Mouse (Mus musculus) midbrain, embryonic 13.5 days (tissue): ENCODE measurements around the gene Nfkbie. TPM values are rescaled to one million over a fixed set of nuclear protein-coding genes. Genes with fewer than 3 reads are reported as not detected.

ENCODE experiments used
- ATAC-seq: fragments of 200-750 bp; cut with Nextera tagmentation; 2 replicates; pipeline ENCODE4 v1.8.0; 2017; ENCODE audit warnings: mild to moderate bottlenecking, moderate TSS enrichment, moderate library complexity
- H3K27ac ChIP-seq: fragments of 300-500 bp; sonication (generic); 2 replicates; pipeline ENCODE4 v1.5.1; 2015; ENCODE audit warnings: inconsistent platforms, mild to moderate bottlenecking, moderate library complexity
- H3K27me3 ChIP-seq: fragments of 300-500 bp; sonication (generic); 2 replicates; pipeline ENCODE4 v1.6.1; 2015; ENCODE audit warnings: mild to moderate bottlenecking, inconsistent platforms
- H3K36me3 ChIP-seq: fragments of 300-500 bp; sonication (generic); 2 replicates; pipeline ENCODE4 v1.6.1; 2015; ENCODE audit warnings: mild to moderate bottlenecking, inconsistent platforms
- H3K4me1 ChIP-seq: fragments of 300-500 bp; sonication (generic); replicated peaks from 2 replicates; pipeline ENCODE4 v1.6.1; 2015; ENCODE audit warnings: inconsistent platforms
- H3K4me2 ChIP-seq: fragments of 300-500 bp; sonication (generic); replicated peaks from 2 replicates; pipeline ENCODE4 v1.6.1; 2015; ENCODE audit warnings: moderate library complexity, mild to moderate bottlenecking, inconsistent platforms
- H3K4me3 ChIP-seq: fragments of 300-500 bp; sonication (generic); replicated peaks from 2 replicates; pipeline ENCODE4 v1.5.1; 2015; ENCODE audit warnings: mild to moderate bottlenecking, inconsistent platforms
- H3K9ac ChIP-seq: fragments of 300-500 bp; sonication (generic); replicated peaks from 2 replicates; pipeline ENCODE4 v1.6.1; 2015; ENCODE audit warnings: mild to moderate bottlenecking, inconsistent platforms
- H3K9me3 ChIP-seq: fragments of 300-500 bp; sonication (generic); 2 replicates; pipeline ENCODE4 v1.6.1; 2016; ENCODE audit warnings: mild to moderate bottlenecking, inconsistent platforms
- WGBS: fragments of 180-500 bp; shearing (Covaris S2); methylation state at CpG from one replicate; pipeline ENCODE4 v1.1.7; 2015; 5-methylcytosine and 5-hydroxymethylcytosine counted together
- polyA plus RNA-seq: library from polyadenylated mRNA; unstranded; fragments of >200 nt; fragmentation: Nextera tagmentation; extraction: Ambion mirVana; gene quantifications from 2 replicates; pipeline ENCODE4 v1.2.1, GENCODE M21; 2015

The Nfkbie gene
- polyA plus RNA-seq, 1 experiment from 2014 or later, result 7.1 TPM

GRCm38 (mm10) chr17:45520136-45520535, 35.4 kb upstream of the Nfkbie start:
- H3K4me2 ChIP-seq, result no peak overlapping the region
- ATAC-seq, result no peak
- H3K36me3 ChIP-seq, result peaks cover 32% of the 10 kb centered on the region
- H3K9me3 ChIP-seq, result no peaks in the 10 kb centered on the region
- H3K4me1 ChIP-seq, result peaks cover 20% of the 10 kb centered on the region
- no peak overlapping the region for H3K4me3 ChIP-seq
- no peak overlapping the region for H3K9ac ChIP-seq
- 88% methylated on average over 11 of the region's 11 CpGs for WGBS
- peaks cover 16% of the 10 kb centered on the region for H3K27me3 ChIP-seq
- no peak overlapping the region for H3K27ac ChIP-seq

GRCm38 (mm10) chr17:45523263-45523662, 32.2 kb upstream of the Nfkbie start, which contains the start of gene Tcte1:
Gene Tcte1 (plus strand): TSS chr17:45523434.
- H3K9me3 ChIP-seq, result no peaks in the 10 kb centered on the region
- ATAC-seq, result peak; percentile 83
- H3K27me3 ChIP-seq, result peaks cover 29% of the 10 kb centered on the region
- H3K36me3 ChIP-seq, result peaks cover 25% of the 10 kb centered on the region
- peak within 1 kb of the TSS; percentile 44 for H3K4me3 ChIP-seq
- peak within 1 kb of the TSS; percentile 68 for H3K9ac ChIP-seq
- H3K4me1 ChIP-seq, result peaks cover 16% of the 10 kb centered on the region
- H3K4me2 ChIP-seq, result peak within 1 kb of the TSS; percentile 74
- no peak within 1 kb of the TSS for H3K27ac ChIP-seq
- WGBS, result under 1% methylated on average over 21 of the region's 21 CpGs

GRCm38 (mm10) chr17:45524961-45525360, 30.5 kb upstream of the Nfkbie start:
- Histone ChIP-seq H3K4me2 (no peak overlapping the region), H3K27ac (no peak overlapping the region), H3K27me3 (peaks cover 41% of the 10 kb centered on the region), H3K4me1 (peaks cover 16% of the 10 kb centered on the region), H3K9me3 (no peaks in the 10 kb centered on the region), H3K4me3 (no peak overlapping the region), H3K36me3 (peaks cover 13% of the 10 kb centered on the region), H3K9ac (no peak overlapping the region)
- ATAC-seq, result no peak
- WGBS, result 77% methylated on average over 4 of the region's 4 CpGs

- no peaks in the 10 kb centered on the region for H3K9me3 ChIP-seq
- no peak overlapping the region for H3K9ac ChIP-seq
- peaks cover 16% of the 10 kb centered on the region for H3K4me1 ChIP-seq
- no peak overlapping the region for H3K27ac ChIP-seq
- H3K4me3 ChIP-seq, result no peak overlapping the region
- peaks cover 50% of the 10 kb centered on the region for H3K27me3 ChIP-seq
- 21% methylated on average over 5 of the region's 5 CpGs for WGBS
- no peak for ATAC-seq
- H3K36me3 ChIP-seq, result no peaks in the 10 kb centered on the region
- no peak overlapping the region for H3K4me2 ChIP-seq
Measured at GRCm38 (mm10) chr17:45526571-45526970, 28.9 kb upstream of the Nfkbie start.

GRCm38 (mm10) chr17:45530346-45530782, 25.1 kb upstream of the Nfkbie start:
- Histone ChIP-seq H3K9ac (no peak overlapping the region), H3K9me3 (no peaks in the 10 kb centered on the region), H3K36me3 (no peaks in the 10 kb centered on the region), H3K27me3 (peaks cover 62% of the 10 kb centered on the region), H3K4me3 (no peak overlapping the region), H3K27ac (no peak overlapping the region), H3K4me1 (no peaks in the 10 kb centered on the region), H3K4me2 (no peak overlapping the region)
- WGBS, result 55% methylated on average over 13 of the region's 13 CpGs
- ATAC-seq, result peak; percentile 24; the same call in 1 of the 2 replicates

DNA sequence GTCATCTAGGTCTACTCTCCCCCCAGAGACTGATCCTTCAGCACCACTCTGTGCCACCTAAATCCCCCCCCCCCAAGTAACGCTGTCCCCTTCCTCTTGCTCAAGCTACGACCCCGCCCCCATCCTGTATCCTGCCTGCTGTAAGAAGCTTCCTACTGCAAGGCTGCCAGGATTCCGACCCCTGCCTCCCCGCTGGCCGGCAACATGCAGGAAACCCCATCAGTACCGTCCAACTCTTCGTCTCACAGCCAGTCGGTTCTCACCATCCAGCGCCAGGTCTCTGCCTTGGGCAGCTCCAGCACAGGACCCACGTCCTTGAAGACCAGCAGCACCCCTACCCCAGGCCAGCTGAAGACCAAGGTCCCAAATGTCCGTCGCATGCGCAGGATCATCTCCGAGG, 22.6 kb upstream of the Nfkbie start:
- H3K4me1 ChIP-seq, result no peaks in the 10 kb centered on the region
- no peaks in the 10 kb centered on the region for H3K9me3 ChIP-seq
- H3K4me2 ChIP-seq, result no peak overlapping the region
- no peak overlapping the region for H3K27ac ChIP-seq
- H3K27me3 ChIP-seq, result peaks cover 75% of the 10 kb centered on the region
- H3K36me3 ChIP-seq, result no peaks in the 10 kb centered on the region
- no peak overlapping the region for H3K4me3 ChIP-seq
- ATAC-seq, result no peak
- H3K9ac ChIP-seq, result no peak overlapping the region
- 59% methylated on average over 15 of the region's 15 CpGs for WGBS

GRCm38 (mm10) chr17:45536264-45536663, 19.2 kb upstream of the Nfkbie start:
- H3K36me3 ChIP-seq, result no peaks in the 10 kb centered on the region
- H3K4me1 ChIP-seq, result no peaks in the 10 kb centered on the region
- 0 out of 2 replicates have a peak overlapping the region, but pooled peaks have one; percentile 36 for H3K9ac ChIP-seq
- peaks cover 82% of the 10 kb centered on the region for H3K27me3 ChIP-seq
- no peak overlapping the region for H3K27ac ChIP-seq
- H3K4me3 ChIP-seq, result no peak overlapping the region
- WGBS, result 22% methylated on average over 5 of the region's 5 CpGs
- no peak overlapping the region for H3K4me2 ChIP-seq
- no peaks in the 10 kb centered on the region for H3K9me3 ChIP-seq
- ATAC-seq, result no peak

DNA sequence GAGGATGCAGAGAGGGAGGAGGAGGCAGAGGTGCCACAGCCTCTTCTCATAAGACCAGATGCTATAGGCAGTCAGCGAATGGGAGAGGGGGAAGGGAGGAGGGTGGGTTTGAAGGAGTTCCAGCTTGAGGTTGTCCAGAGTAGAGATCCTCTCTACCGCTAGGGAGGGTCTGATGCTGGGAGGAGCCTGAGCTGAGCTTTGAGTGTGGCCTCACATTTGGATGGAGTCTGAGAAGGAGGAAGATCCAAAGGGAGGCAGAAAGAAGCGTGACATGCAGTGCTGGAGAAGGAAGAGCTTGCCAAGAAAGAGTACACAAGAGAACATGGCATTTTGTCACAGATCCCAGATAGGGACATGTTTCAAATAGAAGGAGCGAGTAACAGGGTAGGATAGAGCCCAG, 17.1 kb upstream of the Nfkbie start:
- no peak overlapping the region for H3K27ac ChIP-seq
- no peaks in the 10 kb centered on the region for H3K36me3 ChIP-seq
- H3K9ac ChIP-seq, result no peak overlapping the region
- WGBS, result 72% methylated on average over 4 of the region's 4 CpGs
- H3K4me3 ChIP-seq, result no peak overlapping the region
- peaks cover 76% of the 10 kb centered on the region for H3K27me3 ChIP-seq
- no peaks in the 10 kb centered on the region for H3K9me3 ChIP-seq
- H3K4me1 ChIP-seq, result peaks cover 4% of the 10 kb centered on the region
- H3K4me2 ChIP-seq, result no peak overlapping the region
- no peak for ATAC-seq

DNA sequence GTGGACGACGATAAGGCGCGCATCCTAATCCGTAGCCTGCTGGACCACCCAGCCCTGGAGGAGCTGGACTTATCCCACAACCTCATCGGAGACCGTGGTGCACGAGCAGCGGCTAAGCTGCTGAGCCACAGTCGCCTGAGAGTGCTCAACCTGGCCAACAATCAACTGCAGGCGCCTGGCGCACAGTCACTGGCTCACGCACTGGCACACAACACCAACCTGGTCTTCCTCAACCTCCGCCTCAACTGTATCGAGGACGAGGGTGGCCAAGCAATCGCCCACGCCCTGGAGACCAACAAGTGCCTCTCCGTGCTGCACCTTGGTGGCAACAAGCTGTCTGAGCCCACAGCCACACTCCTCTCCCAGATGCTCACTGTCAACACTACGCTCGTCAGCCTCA, 15.8 kb upstream of the Nfkbie start:
- WGBS, result 87% methylated on average over 21 of the region's 21 CpGs
- Histone ChIP-seq H3K4me3 (no peak overlapping the region), H3K9me3 (no peaks in the 10 kb centered on the region), H3K4me1 (peaks cover 17% of the 10 kb centered on the region), H3K4me2 (no peak overlapping the region), H3K27ac (no peak overlapping the region), H3K9ac (no peak overlapping the region), H3K36me3 (peaks cover 11% of the 10 kb centered on the region), H3K27me3 (peaks cover 77% of the 10 kb centered on the region)
- no peak for ATAC-seq

- no peak for ATAC-seq
- no peak overlapping the region for H3K4me2 ChIP-seq
- no peak overlapping the region for H3K4me3 ChIP-seq
- H3K4me1 ChIP-seq, result peaks cover 37% of the 10 kb centered on the region
- H3K27ac ChIP-seq, result no peak overlapping the region
- peaks cover 79% of the 10 kb centered on the region for H3K27me3 ChIP-seq
- no peaks in the 10 kb centered on the region for H3K9me3 ChIP-seq
- H3K9ac ChIP-seq, result 0 out of 2 replicates have a peak overlapping the region, but pooled peaks have one; percentile 4
- peaks cover 35% of the 10 kb centered on the region for H3K36me3 ChIP-seq
- WGBS, result 42% methylated on average over 6 of the region's 6 CpGs
Measured at GRCm38 (mm10) chr17:45542129-45542528, 13.4 kb upstream of the Nfkbie start.

DNA sequence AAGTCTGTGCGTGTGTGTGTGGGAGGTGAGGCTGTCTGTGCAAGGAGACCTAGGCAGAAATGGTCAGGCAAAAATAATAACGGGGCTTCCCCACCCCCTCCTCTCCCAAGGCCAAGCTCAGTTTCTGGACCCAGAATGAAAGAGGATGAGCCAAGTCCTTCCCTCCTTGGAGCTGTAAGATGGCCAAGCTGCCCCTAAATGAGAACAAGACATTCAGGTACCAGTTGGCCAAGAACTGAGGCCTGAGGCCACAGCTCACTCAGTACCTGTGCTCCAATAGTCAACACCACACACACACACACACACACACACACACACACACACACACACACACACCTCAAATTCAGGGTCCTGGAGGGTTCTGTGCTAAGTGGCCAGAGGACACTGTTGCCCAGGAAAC, 12.8 kb upstream of the Nfkbie start:
- H3K4me3 ChIP-seq, result no peak overlapping the region
- H3K4me1 ChIP-seq, result peaks cover 43% of the 10 kb centered on the region
- no peak overlapping the region for H3K27ac ChIP-seq
- ATAC-seq, result no peak
- no peaks in the 10 kb centered on the region for H3K9me3 ChIP-seq
- H3K36me3 ChIP-seq, result peaks cover 35% of the 10 kb centered on the region
- no peak overlapping the region for H3K9ac ChIP-seq
- peaks cover 79% of the 10 kb centered on the region for H3K27me3 ChIP-seq
- no peak overlapping the region for H3K4me2 ChIP-seq
- WGBS, result 78% methylated on average over 2 of the region's 2 CpGs

GRCm38 (mm10) chr17:45543115-45543514, 12.4 kb upstream of the Nfkbie start:
- Histone ChIP-seq H3K4me1 (peaks cover 47% of the 10 kb centered on the region), H3K27me3 (peaks cover 80% of the 10 kb centered on the region), H3K9ac (no peak overlapping the region), H3K9me3 (no peaks in the 10 kb centered on the region), H3K36me3 (peaks cover 35% of the 10 kb centered on the region), H3K4me3 (no peak overlapping the region), H3K27ac (no peak overlapping the region), H3K4me2 (no peak overlapping the region)
- no peak for ATAC-seq
- 31% methylated on average over 1 of the region's 1 CpGs for WGBS
